Mouse (Mus musculus) heart, embryonic 12.5 days (tissue): ENCODE results near the gene Rbm15b. TPM values are rescaled to one million over a fixed set of nuclear protein-coding genes. Genes with fewer than 3 reads are reported as not detected.

ENCODE experiments used
- ATAC-seq: fragments of 200-750 bp; cut with Nextera tagmentation; 2 replicates; pipeline ENCODE4 v1.8.0; 2017; ENCODE audit warnings: moderate TSS enrichment, moderate library complexity; ENCODE audit not compliant: insufficient number of reproducible peaks, low FRiP score
- H3K27ac ChIP-seq: fragments of 300-500 bp; sonication (generic); 2 replicates; pipeline ENCODE4 v1.5.1; 2016; ENCODE audit warnings: mild to moderate bottlenecking, moderate library complexity; ENCODE audit not compliant: poor library complexity, severe bottlenecking
- H3K27me3 ChIP-seq: fragments of 300-500 bp; sonication (generic); replicated peaks from 2 replicates; pipeline ENCODE4 v1.6.1; 2016; ENCODE audit warnings: mild to moderate bottlenecking, moderate library complexity
- H3K36me3 ChIP-seq: fragments of 300-500 bp; sonication (generic); 2 replicates; pipeline ENCODE4 v1.6.1; 2016; ENCODE audit warnings: mild to moderate bottlenecking, moderate library complexity
- H3K4me1 ChIP-seq: fragments of 300-500 bp; sonication (generic); replicated peaks from 2 replicates; pipeline ENCODE4 v1.6.1; 2016; ENCODE audit warnings: mild to moderate bottlenecking
- H3K4me2 ChIP-seq: fragments of 300-500 bp; sonication (generic); 2 replicates; pipeline ENCODE4 v1.6.1; 2016; ENCODE audit warnings: mild to moderate bottlenecking, moderate library complexity
- H3K4me3 ChIP-seq: fragments of 300-500 bp; sonication (generic); 2 replicates; pipeline ENCODE4 v1.5.1; 2016; ENCODE audit warnings: mild to moderate bottlenecking
- H3K9ac ChIP-seq: fragments of 300-500 bp; sonication (generic); 2 replicates; pipeline ENCODE4 v1.6.1; 2016; ENCODE audit warnings: mild to moderate bottlenecking, moderate library complexity
- H3K9me3 ChIP-seq: fragments of 300-500 bp; sonication (generic); replicated peaks from 2 replicates; pipeline ENCODE4 v1.6.1; 2016; ENCODE audit warnings: mild to moderate bottlenecking, moderate library complexity
- WGBS: fragments of 180-500 bp; shearing (Covaris S2); methylation state at CpG from one replicate; pipeline ENCODE4 v1.1.7; 2016; 5-methylcytosine and 5-hydroxymethylcytosine counted together
- polyA plus RNA-seq: library from polyadenylated mRNA; unstranded; fragments of >200 nt; fragmentation: Nextera tagmentation; extraction: Ambion mirVana; gene quantifications from 2 replicates; pipeline ENCODE4 v1.2.1, GENCODE M21; 2016

The Rbm15b gene
- polyA plus RNA-seq, 1 experiment from 2014 or later = 9.2 TPM

DNA sequence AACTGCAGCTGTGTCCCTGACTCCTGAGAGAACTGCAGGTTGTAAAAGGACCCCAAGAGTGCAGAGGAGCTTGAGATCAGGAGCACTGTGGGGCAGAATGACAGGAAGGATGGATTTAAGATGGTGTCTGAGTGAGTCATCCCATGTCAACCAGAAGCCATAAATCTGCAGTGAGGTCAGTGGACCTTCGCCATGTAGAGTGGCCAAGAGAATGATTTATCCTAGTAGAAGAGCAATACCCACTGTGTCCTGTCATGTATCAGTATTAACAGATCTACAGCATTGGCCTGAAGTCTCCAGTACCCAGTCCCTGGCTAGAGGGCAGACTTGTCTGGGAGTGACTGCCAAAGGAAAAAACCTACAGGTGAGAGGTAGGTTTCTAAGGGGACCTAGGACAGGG, 11.7 kb upstream of the Rbm15b start:
- no peak overlapping the region for H3K27ac ChIP-seq
- no peaks in the 10 kb centered on the region for H3K27me3 ChIP-seq
- no peaks in the 10 kb centered on the region for H3K9me3 ChIP-seq
- no peak for ATAC-seq
- no peak overlapping the region for H3K4me3 ChIP-seq
- WGBS = 74% methylated on average over 1 of the region's 1 CpGs
- H3K4me1 ChIP-seq = no peaks in the 10 kb centered on the region
- no peaks in the 10 kb centered on the region for H3K36me3 ChIP-seq
- H3K4me2 ChIP-seq = no peak overlapping the region
- no peak overlapping the region for H3K9ac ChIP-seq

DNA sequence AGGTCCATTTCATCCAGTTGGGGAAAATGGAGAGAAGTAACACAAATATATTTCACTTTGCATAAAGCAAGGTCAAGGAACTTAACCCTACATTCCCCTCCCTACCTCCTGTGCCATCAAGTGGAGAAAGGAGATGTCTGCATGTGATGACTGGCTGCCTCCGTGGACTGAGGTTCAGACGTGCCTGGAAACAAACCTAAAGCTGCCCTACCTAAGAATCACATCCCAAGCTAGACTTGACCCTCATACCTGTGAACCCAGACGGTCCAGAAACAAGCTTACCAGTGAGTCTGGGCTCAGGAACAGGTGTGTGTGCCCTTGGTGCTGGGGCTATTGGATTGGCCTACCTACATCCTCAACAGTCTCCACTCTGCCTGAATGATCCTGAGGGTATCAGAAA, 6.1 kb upstream of the Rbm15b start:
- no peak overlapping the region for H3K4me3 ChIP-seq
- H3K27me3 ChIP-seq = no peaks in the 10 kb centered on the region
- H3K36me3 ChIP-seq = peaks cover 20% of the 10 kb centered on the region
- H3K27ac ChIP-seq = no peak overlapping the region
- no peaks in the 10 kb centered on the region for H3K9me3 ChIP-seq
- H3K4me2 ChIP-seq = no peak overlapping the region
- peaks cover 20% of the 10 kb centered on the region for H3K4me1 ChIP-seq
- ATAC-seq = no peak
- WGBS = 66% methylated on average over 3 of the region's 3 CpGs
- no peak overlapping the region for H3K9ac ChIP-seq

DNA sequence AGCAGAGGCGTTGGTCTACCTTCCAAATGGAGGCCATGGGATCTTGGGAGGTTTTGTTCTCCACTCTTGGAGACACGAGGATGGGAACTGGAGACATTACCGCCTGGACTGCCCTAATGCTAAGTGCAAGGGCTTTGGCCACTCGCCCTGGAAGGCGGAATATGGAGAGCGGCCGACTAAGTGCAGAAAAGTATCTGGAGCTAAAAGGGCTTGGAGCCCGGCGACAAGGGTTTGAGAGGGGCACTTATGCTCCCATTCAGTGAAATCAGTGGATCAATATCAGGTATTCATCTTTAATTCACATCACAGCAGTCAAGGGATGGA, 5.3 kb upstream of the Rbm15b start:
- H3K4me3 ChIP-seq = peak overlapping the region; percentile 87
- no peaks in the 10 kb centered on the region for H3K9me3 ChIP-seq
- no peaks in the 10 kb centered on the region for H3K27me3 ChIP-seq
- H3K4me2 ChIP-seq = peak overlapping the region; percentile 70
- peaks cover 23% of the 10 kb centered on the region for H3K36me3 ChIP-seq
- no peak for ATAC-seq
- H3K9ac ChIP-seq = peak overlapping the region; percentile 78
- WGBS = under 1% methylated on average over 9 of the region's 9 CpGs
- peak overlapping the region; percentile 88 for H3K27ac ChIP-seq
- peaks cover 22% of the 10 kb centered on the region for H3K4me1 ChIP-seq

DNA sequence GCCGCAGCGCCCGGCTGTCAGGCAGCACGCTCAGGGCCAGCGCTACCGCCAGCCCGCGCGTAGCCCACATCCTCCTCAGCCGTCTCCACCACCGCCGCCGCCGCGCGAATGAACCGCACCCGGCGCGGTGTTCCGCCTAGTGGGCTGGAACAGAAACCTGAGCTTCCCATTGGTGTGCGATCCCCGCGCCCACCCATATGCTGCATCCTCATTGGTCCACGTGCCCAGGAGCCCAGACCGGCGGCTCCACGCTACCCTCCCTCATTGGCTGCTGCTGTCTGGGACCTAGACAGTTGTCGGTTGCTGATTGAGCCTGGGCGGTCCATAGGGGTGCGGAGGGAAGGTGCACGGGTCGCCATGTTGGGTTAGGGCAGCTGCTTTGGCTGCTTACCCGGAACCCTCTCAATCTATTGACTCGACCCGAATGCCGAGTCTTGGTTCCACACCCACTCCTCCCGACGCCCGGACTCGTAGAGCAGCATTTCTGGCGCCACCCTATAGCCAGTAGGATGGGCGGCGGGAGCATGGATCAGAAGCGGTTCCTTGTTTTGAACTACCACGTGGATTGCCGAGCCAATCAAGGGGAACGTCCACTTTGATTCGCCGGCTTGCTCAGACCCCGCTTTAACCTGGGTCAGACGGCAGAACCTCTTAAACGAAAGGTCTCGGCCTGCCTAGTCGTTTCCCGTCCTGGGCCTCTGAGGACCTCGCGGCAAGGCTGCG, 4.8 kb upstream of the Rbm15b start, which contains the start of gene Manf:
TSS of gene Manf (minus strand) at position 151 of the 723 bp plus-strand sequence.
- peaks cover 25% of the 10 kb centered on the region for H3K4me1 ChIP-seq
- peaks cover 23% of the 10 kb centered on the region for H3K36me3 ChIP-seq
- H3K4me3 ChIP-seq = peak within 1 kb of the TSS; percentile 87
- under 1% methylated on average over 59 of the region's 59 CpGs for WGBS
- H3K27ac ChIP-seq = peak within 1 kb of the TSS; percentile 88
- peak within 1 kb of the TSS; percentile 92 for H3K9ac ChIP-seq
- ATAC-seq = peak; percentile 98
- H3K4me2 ChIP-seq = peak within 1 kb of the TSS; percentile 70
- H3K27me3 ChIP-seq = no peaks in the 10 kb centered on the region
- no peaks in the 10 kb centered on the region for H3K9me3 ChIP-seq

DNA sequence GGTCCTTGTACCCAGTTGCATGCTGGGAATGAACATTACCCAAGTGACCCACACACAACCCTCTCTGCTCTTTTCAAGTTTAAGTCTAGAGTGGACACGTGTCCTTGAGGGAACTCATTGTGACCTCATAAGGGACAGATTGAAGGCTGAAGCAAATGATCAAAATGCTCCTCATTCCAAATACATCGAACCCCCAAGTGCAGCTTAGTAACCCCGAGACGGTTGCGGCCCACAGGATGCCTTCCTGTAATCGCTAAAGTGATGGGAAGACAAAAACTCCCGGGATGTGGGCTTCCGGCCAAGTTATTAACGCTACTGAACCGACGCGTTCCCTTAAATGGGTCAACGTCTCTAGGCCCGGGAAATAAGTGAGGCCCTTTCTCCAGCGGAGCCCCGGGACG, 4.1 kb upstream of the Rbm15b start:
- no peak for ATAC-seq
- peak overlapping the region; percentile 70 for H3K4me2 ChIP-seq

DNA sequence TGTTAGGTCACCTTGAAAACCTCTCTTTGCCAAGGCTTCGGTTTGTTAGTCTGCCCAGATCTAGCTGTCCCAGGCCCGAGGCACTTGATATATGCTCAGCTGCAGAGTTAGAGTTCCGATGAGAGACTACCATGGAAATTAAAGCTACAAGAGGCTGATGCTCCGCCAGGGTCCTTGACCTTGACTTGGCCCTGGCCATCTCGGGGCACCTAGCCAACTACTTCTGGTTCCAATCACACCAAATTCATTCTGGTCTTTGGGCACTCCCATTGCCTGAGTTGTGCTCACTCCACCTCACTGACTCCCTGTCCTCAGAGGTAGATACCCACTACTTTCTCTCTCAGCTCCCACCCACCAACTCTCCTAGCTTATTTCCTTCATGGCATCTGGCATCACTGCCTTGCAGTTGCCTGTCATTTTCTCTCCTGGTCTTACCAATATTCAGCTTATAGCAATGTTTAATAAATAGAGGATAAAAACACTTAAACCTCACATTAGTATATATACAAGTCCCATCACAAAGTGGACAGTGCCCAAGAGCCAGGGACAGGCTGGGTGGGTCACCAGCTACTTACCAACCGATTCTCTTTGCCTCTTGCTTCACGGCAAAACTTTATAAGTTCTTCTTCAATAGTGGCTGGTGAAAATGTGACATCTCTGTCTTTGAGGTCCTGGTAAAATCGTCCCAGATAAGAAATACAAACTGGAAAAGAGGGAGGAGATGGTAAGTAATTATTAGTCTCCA, 3.4 kb upstream of the Rbm15b start:
- H3K4me1 ChIP-seq = peaks cover 29% of the 10 kb centered on the region
- H3K4me3 ChIP-seq = peak overlapping the region; percentile 87
- H3K9ac ChIP-seq = peak overlapping the region; percentile 92
- ATAC-seq = no peak
- H3K4me2 ChIP-seq = peak overlapping the region; percentile 70
- H3K36me3 ChIP-seq = peaks cover 23% of the 10 kb centered on the region
- H3K27me3 ChIP-seq = no peaks in the 10 kb centered on the region
- WGBS = 56% methylated on average over 8 of the region's 8 CpGs
- no peaks in the 10 kb centered on the region for H3K9me3 ChIP-seq
- no peak overlapping the region for H3K27ac ChIP-seq

More for the DNA sequence above, 4.1 kb upstream of the Rbm15b start:
- no peaks in the 10 kb centered on the region for H3K27me3 ChIP-seq
- H3K36me3 ChIP-seq = peaks cover 23% of the 10 kb centered on the region
- H3K9me3 ChIP-seq = no peaks in the 10 kb centered on the region
- peak overlapping the region; percentile 87 for H3K4me3 ChIP-seq
- peak overlapping the region; percentile 75 for H3K27ac ChIP-seq
- WGBS = under 1% methylated on average over 17 of the region's 17 CpGs
- peaks cover 25% of the 10 kb centered on the region for H3K4me1 ChIP-seq
- peak overlapping the region; percentile 92 for H3K9ac ChIP-seq

DNA sequence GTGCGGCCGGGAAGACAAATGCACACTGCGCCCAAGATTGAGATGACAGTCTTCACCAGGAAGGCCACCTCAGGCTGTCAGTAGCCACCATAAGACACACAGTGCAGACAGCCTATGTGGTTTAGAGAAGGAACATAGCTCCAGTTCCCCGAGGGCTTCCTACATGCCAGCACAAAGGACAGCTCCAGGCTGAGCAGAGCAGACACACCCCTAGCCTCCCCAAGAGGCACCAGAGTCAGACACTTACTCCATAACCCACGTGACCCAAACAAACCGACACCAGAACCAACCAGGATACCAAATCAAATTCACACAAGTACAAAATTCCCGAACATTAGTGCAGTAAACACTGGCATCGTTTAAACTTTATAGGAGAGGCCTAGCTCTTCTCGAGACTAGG, 2.1 kb upstream of the Rbm15b start:
- Histone ChIP-seq H3K36me3 (peaks cover 35% of the 10 kb centered on the region), H3K4me1 (peaks cover 43% of the 10 kb centered on the region), H3K4me2 (no peak overlapping the region), H3K27ac (no peak overlapping the region), H3K4me3 (no peak overlapping the region), H3K9me3 (no peaks in the 10 kb centered on the region), H3K27me3 (no peaks in the 10 kb centered on the region), H3K9ac (0 out of 2 replicates have a peak overlapping the region, but pooled peaks have one; percentile 3)
- WGBS = 81% methylated on average over 9 of the region's 9 CpGs
- no peak for ATAC-seq

DNA sequence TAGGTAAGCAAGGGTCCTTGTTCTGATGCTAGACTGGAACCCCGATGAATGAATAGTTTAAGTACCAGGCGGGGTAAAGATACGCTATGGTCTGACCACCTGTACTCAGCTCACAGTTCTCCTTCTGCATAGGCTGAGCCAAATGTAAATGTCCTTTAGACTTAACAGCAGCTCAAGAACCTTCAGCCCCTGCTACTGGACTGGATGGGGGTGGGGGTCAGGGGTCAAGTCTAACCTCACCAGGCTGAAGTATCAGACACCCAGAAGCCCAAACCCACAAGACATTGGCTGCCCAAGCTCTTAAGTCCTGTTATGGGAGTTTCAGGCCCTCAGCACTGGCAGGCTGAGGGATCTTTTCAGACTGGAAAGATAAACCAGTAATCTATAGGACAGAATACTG, 1.1 kb upstream of the Rbm15b start:
- no peak for ATAC-seq
- Histone ChIP-seq H3K9me3 (no peaks in the 10 kb centered on the region), H3K4me3 (no peak overlapping the region), H3K36me3 (peaks cover 41% of the 10 kb centered on the region), H3K27me3 (no peaks in the 10 kb centered on the region), H3K4me2 (no peak overlapping the region), H3K4me1 (peaks cover 51% of the 10 kb centered on the region), H3K27ac (no peak overlapping the region), H3K9ac (no peak overlapping the region)
- WGBS = 95% methylated on average over 3 of the region's 3 CpGs

DNA sequence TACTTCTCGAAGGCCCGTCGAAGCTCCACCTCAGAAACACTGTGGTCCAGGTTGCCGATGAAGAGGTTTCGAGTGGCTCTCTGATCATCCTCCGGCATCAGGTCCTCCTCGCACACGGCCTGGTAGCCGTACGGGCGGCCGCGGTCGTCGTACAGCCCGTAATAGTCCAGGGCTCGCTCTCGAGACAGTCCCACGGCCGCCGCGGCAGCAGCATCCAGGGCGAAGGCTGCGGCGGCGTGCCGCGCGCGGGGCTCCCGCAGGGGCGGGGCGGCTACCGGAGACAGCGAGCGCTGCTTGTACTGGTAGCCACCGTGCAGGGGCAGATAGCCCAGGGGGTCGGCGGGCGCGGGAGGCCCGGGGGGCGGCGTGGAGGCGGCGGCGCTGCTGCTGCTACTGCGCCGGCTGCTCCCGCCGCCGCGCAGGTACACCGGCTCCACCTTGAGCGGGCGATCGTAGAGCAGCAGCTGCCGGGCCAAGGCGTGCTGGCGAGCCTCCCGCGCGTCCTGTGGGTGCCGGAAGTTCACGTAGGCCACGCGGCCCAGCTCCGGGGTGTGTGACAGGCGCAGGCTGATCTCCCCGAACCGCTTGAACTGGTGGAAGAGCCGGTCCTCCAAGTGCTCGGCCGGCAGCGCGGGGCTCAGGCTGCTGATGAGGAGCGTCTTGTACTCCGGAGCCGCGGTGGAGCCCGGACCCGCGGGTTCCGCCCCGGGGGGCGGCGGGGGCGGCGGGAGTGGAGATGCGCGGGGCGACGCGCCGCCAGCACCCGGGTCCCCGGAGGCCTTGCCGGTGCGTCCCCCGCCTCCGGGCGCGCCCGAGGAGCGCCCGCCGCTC, 1.1 kb downstream of the Rbm15b start:
- H3K4me3 ChIP-seq = peak overlapping the region; percentile 86
- peak overlapping the region; percentile 100 for H3K4me2 ChIP-seq
- H3K36me3 ChIP-seq = peaks cover 62% of the 10 kb centered on the region
- no peaks in the 10 kb centered on the region for H3K9me3 ChIP-seq
- H3K27ac ChIP-seq = peak overlapping the region; percentile 93
- peak overlapping the region; percentile 97 for H3K9ac ChIP-seq
- H3K27me3 ChIP-seq = no peaks in the 10 kb centered on the region
- peak; percentile 6; the same call in 1 of the 2 replicates for ATAC-seq
- peaks cover 62% of the 10 kb centered on the region for H3K4me1 ChIP-seq
- WGBS = under 1% methylated on average over 98 of the region's 107 CpGs

DNA sequence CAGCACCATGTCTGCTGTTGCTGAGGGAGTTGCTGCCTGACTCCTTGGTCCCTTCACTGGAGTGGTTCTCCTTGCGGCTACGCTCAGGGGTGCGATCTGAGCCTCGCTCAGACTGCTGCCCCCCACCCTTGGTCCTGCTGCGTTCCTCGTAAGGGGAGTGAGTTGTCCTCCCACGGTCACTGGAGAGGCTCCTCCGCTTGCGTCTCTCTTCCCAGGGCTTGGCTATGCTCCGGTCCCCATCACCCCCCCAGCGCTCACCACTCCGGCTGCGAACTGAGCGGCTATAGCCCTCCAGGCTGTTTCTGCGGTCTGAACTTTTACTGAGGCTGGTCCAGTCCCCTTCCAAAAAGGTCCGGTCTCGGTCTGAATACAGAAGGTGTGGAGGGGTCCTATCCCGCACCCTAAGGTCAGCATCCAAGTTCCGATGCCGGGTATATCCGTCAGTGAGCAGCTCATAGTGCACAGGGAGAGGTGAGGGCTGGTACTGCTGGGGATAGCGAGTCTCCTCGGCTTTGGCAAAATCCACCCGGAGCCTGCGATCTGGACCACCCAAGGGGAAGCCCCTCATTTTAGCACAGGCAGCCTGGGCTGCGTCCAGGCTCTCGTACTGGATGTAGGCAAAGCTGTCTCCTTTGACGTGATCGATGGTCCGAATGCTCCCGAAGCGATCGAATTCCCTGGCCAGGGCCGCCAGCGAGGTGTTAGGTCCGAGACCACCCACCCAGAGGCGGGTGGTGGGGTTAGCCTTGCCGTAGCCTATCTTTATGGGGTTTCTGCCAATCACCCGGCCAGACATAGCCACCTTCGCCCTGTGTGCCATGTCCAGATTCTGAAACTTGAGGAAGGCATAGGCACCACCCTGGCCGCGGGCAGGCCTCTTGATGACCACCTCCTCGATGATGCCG, 2.0 kb downstream of the Rbm15b start:
- Histone ChIP-seq H3K27ac (no peak overlapping the region), H3K9ac (peak overlapping the region; percentile 97), H3K4me2 (peak overlapping the region; percentile 100), H3K4me1 (peaks cover 54% of the 10 kb centered on the region), H3K36me3 (peaks cover 64% of the 10 kb centered on the region), H3K4me3 (peak overlapping the region; percentile 86), H3K27me3 (no peaks in the 10 kb centered on the region), H3K9me3 (no peaks in the 10 kb centered on the region)
- ATAC-seq = no peak
- 25% methylated on average over 44 of the region's 44 CpGs for WGBS
